Mouse (Mus musculus) liver, postnatal 0 days (tissue): Measurements from ENCODE around the gene BC029722. TPM values are rescaled to one million over a fixed set of nuclear protein-coding genes. Genes with fewer than 3 reads are reported as not detected.

Source experiments
- ATAC-seq: fragments of 200-750 bp; cut with Nextera tagmentation; 2 replicates; pipeline ENCODE4 v1.8.0; 2017; ENCODE audit warnings: mild to moderate bottlenecking, moderate library complexity
- DNase-seq: peaks from one replicate; pipeline ENCODE4 v3.0.0-alpha.2; 2016
- H3K27ac ChIP-seq: fragments of 300-500 bp; sonication (generic); 2 replicates; pipeline ENCODE4 v1.5.1; 2014; ENCODE audit warnings: antibody characterized with exemption, moderate library complexity, mild to moderate bottlenecking, low read depth
- H3K27me3 ChIP-seq: fragments of 300-500 bp; sonication (generic); 2 replicates; pipeline ENCODE4 v1.6.1; 2014; ENCODE audit warnings: low read length, control low read depth, mixed read lengths; ENCODE audit not compliant: insufficient read depth
- H3K36me3 ChIP-seq: fragments of 300-500 bp; sonication (generic); replicated peaks from 2 replicates; pipeline ENCODE4 v1.6.1; 2014; ENCODE audit warnings: mild to moderate bottlenecking, control low read depth, low read length, moderate library complexity, mixed read lengths; ENCODE audit not compliant: insufficient read depth
- H3K4me1 ChIP-seq: fragments of 300-500 bp; sonication (generic); 2 replicates; pipeline ENCODE4 v1.6.1; 2014; ENCODE audit warnings: antibody characterized with exemption, mild to moderate bottlenecking, control low read depth; ENCODE audit not compliant: insufficient read depth
- H3K4me2 ChIP-seq: fragments of 300-500 bp; sonication (generic); 2 replicates; pipeline ENCODE4 v1.6.1; 2014; ENCODE audit warnings: low read depth, mild to moderate bottlenecking, low read length, moderate library complexity, mixed read lengths
- H3K4me3 ChIP-seq: fragments of 300-500 bp; sonication (generic); 2 replicates; pipeline ENCODE4 v1.5.1; 2014; ENCODE audit warnings: low read depth, low read length
- H3K9ac ChIP-seq: fragments of 300-500 bp; sonication (generic); replicated peaks from 2 replicates; pipeline ENCODE4 v1.6.1; 2014; ENCODE audit warnings: mild to moderate bottlenecking, moderate library complexity
- H3K9me3 ChIP-seq: fragments of 300-500 bp; sonication (generic); 2 replicates; pipeline ENCODE4 v1.6.1; 2016; ENCODE audit warnings: mild to moderate bottlenecking, control low read depth, low read length, mixed read lengths
- CTCF ChIP-seq: sonication (generic); IDR thresholded peaks from 2 replicates; pipeline ENCODE4 v1.5.1; 2016; ENCODE audit warnings: antibody characterized with exemption, low read depth
- EP300 ChIP-seq: IDR thresholded peaks from 2 replicates; pipeline ENCODE4 v1.6.1; 2016; ENCODE audit warnings: antibody characterized with exemption, low read depth, mild to moderate bottlenecking
- WGBS: fragments of 180-500 bp; shearing (Covaris S2); extraction: QIAGEN DNeasy Blood & Tissue Kit; methylation state at CpG from one replicate; pipeline ENCODE4 v1.1.7; 2014; ENCODE audit not compliant: insufficient replicate concordance; 5-methylcytosine and 5-hydroxymethylcytosine counted together
- polyA plus RNA-seq: library from polyadenylated mRNA; unstranded; fragments of >200 nt; fragmentation: Nextera tagmentation; extraction: Ambion mirVana; gene quantifications from 2 replicates; pipeline ENCODE4 v1.2.1, GENCODE M21; 2015

The BC029722 gene
- polyA plus RNA-seq, 1 experiment from 2014 or later: 6.6 TPM

GRCm38 (mm10) chr2:155816179-155816578 lies 3.0 kb downstream of the BC029722 start:
- Histone ChIP-seq H3K9ac (no peak overlapping the region), H3K27me3 (no peaks in the 10 kb centered on the region)
- DNase-seq: no peak

GRCm38 (mm10) chr2:155814829-155815228 lies 4.4 kb downstream of the BC029722 start:
- Histone ChIP-seq H3K4me3 (no peak overlapping the region), H3K4me2 (no peak overlapping the region), H3K9me3 (no peaks in the 10 kb centered on the region), H3K4me1 (peaks cover 11% of the 10 kb centered on the region), H3K27me3 (no peaks in the 10 kb centered on the region), H3K27ac (no peak overlapping the region), H3K36me3 (no peaks in the 10 kb centered on the region; the same call in 1 of the 2 replicates), H3K9ac (no peak overlapping the region)
- ATAC-seq: no peak
- no peak for DNase-seq
- no peak for TF ChIP-seq EP300
- TF ChIP-seq CTCF: no peak
- WGBS: 29% methylated on average over 5 of the region's 5 CpGs

More at GRCm38 (mm10) chr2:155816179-155816578, 3.0 kb downstream of the BC029722 start:
- Histone ChIP-seq H3K4me1 (peaks cover 15% of the 10 kb centered on the region), H3K4me3 (no peak overlapping the region), H3K4me2 (no peak overlapping the region), H3K36me3 (peaks cover 10% of the 10 kb centered on the region), H3K9me3 (no peaks in the 10 kb centered on the region), H3K27ac (no peak overlapping the region)
- 100% methylated on average over 1 of the region's 1 CpGs for WGBS
- TF ChIP-seq CTCF (no peak), EP300 (no peak)
- no peak for ATAC-seq

- 71% methylated on average over 4 of the region's 4 CpGs for WGBS
- TF ChIP-seq CTCF (no peak), EP300 (no peak)
- no peaks in the 10 kb centered on the region for H3K36me3 ChIP-seq
- H3K4me2 ChIP-seq: no peak overlapping the region
- no peaks in the 10 kb centered on the region for H3K9me3 ChIP-seq
- H3K4me3 ChIP-seq: no peak overlapping the region
- no peaks in the 10 kb centered on the region for H3K27me3 ChIP-seq
- no peak overlapping the region for H3K9ac ChIP-seq
- H3K27ac ChIP-seq: no peak overlapping the region
- DNase-seq: no peak
- no peaks in the 10 kb centered on the region for H3K4me1 ChIP-seq
- no peak for ATAC-seq
These were observed 6.6 kb downstream of the BC029722 start for GRCm38 (mm10) chr2:155812637-155813036.

- no peak overlapping the region for H3K9ac ChIP-seq
These were observed 7.3 kb downstream of the BC029722 start for GRCm38 (mm10) chr2:155811821-155812396.

GRCm38 (mm10) chr2:155809620-155810019 lies 9.6 kb downstream of the BC029722 start:
- Histone ChIP-seq H3K9me3 (no peaks in the 10 kb centered on the region), H3K36me3 (no peaks in the 10 kb centered on the region), H3K27ac (no peak overlapping the region), H3K4me1 (no peaks in the 10 kb centered on the region), H3K4me3 (no peak overlapping the region), H3K27me3 (no peaks in the 10 kb centered on the region), H3K4me2 (no peak overlapping the region), H3K9ac (no peak overlapping the region)
- TF ChIP-seq CTCF: no peak
- TF ChIP-seq EP300: no peak
- WGBS: 64% methylated on average over 4 of the region's 4 CpGs
- ATAC-seq (no peak), DNase-seq (no peak)

More at GRCm38 (mm10) chr2:155811821-155812396, 7.3 kb downstream of the BC029722 start:
- H3K36me3 ChIP-seq: no peaks in the 10 kb centered on the region
- H3K27ac ChIP-seq: no peak overlapping the region
- H3K4me2 ChIP-seq: no peak overlapping the region
- H3K4me3 ChIP-seq: no peak overlapping the region
- 36% methylated on average over 16 of the region's 16 CpGs for WGBS
- peak; percentile 60 for ATAC-seq
- peak; percentile 87 for DNase-seq
- H3K9me3 ChIP-seq: no peaks in the 10 kb centered on the region
- TF ChIP-seq CTCF: peak; percentile 94
- no peak for TF ChIP-seq EP300
- H3K4me1 ChIP-seq: no peaks in the 10 kb centered on the region
- H3K27me3 ChIP-seq: no peaks in the 10 kb centered on the region

GRCm38 (mm10) chr2:155807408-155807807 lies 11.8 kb downstream of the BC029722 start:
- H3K27ac ChIP-seq: no peak overlapping the region
- no peaks in the 10 kb centered on the region for H3K4me1 ChIP-seq
- H3K9me3 ChIP-seq: no peaks in the 10 kb centered on the region
- H3K9ac ChIP-seq: no peak overlapping the region
- H3K36me3 ChIP-seq: no peaks in the 10 kb centered on the region
- no peak for ATAC-seq
- H3K27me3 ChIP-seq: no peaks in the 10 kb centered on the region
- WGBS: 64% methylated on average over 4 of the region's 4 CpGs
- H3K4me2 ChIP-seq: no peak overlapping the region
- TF ChIP-seq CTCF (no peak), EP300 (no peak)
- no peak overlapping the region for H3K4me3 ChIP-seq
- DNase-seq: no peak
